Mouse (Mus musculus) left cerebral cortex, postnatal 36 days (tissue): ENCODE data around the gene Lipe. TPM values are rescaled to one million over a fixed set of nuclear protein-coding genes. Genes with fewer than 3 reads are reported as not detected.
A peak's percentile ranks its signal among the peaks of the same experiment; 100 is the strongest.
"Not testable (repeated sequence)": the region's sequence is repeated elsewhere in the genome, so short reads cannot be mapped to it uniquely, and the experiment has no call there.

Experiments
- DNase-seq, 2 experiments: peaks; one replicate each; pipeline ENCODE4 v3.0.0; 2021 to 2022; ENCODE audit warnings: low spot score in 2 of 2, mixed read lengths in 1 of 2
- intact Hi-C: fragments of 180-260 bp; cut with DNase I; formaldehyde crosslinking; loops from one replicate; pipeline ENCODE4 v1.15.1; 2025
- total RNA-seq, 2 experiments: library from RNA; stranded (reverse); gene quantifications; 2 replicates each; pipeline ENCODE4 v1.2.3; 2021

Gene Lipe
- 10 to 100 TPM in 1 of 2 experiments, 1 to 10 TPM in 1; 6.0 to 11.2 TPM for total RNA-seq

GRCm38 (mm10) chr7:25398610-25399009 lies at the start of gene Lipe:
Gene Lipe (minus strand): TSS chr7:25398710.
- intact Hi-C loops = no loop called here
- DNase-seq = no peak

DNA sequence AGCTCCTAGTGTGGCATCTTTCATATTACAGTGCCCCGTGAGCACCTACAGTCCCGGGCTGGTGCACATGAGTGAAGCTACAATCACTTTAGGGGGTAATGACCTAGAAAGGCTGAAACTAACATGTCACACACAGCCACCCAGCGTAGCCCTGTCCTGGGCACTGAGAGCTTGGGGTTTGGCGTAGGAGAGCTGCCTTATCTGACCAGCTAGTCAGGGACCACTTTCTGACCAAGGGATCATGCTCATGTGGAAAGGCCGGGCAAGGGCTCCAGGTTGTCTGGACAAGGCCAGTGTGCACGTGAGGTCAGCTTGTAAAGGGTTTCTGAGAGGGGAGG lies 42.3 kb upstream of the Lipe start:
- DNase-seq = no peak
- intact Hi-C loops = no loop called here

- DNase-seq = no peak
- intact Hi-C loops = no loop called here
These were observed 41.7 kb upstream of the Lipe start for GRCm38 (mm10) chr7:25439978-25440815.

DNA sequence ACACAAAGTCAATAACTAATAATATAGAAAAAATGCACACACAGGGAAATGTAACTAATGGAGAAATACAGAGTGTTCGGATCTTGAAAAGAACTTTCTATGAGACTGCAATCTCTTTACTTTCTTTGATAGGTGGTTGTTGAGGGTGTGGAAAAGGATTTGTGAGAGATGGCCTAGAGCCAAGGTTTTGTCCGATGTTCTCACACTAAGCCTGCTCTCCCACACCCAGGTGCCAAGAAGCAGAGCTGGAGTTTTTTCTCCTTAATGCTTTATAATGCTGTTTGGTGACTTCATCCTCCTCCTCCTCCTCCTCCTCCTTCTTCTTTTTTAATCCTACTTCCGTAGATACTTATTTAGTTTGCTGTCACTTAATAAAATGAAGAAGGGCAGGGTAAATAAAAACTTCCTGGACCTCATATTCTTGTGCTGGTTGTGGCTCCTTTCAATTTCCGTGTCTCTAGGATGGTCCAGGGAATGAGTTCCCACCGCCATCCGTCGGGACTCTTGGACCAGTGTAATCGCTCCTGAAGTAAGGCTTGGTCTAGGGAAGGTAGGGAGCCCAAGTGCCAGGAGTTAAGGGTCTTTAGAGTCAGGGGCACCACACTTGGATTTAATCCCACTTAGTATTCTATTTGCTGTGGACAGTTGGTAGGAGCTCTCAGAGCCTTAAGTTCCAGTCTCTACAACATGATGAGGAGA lies 40.8 kb upstream of the Lipe start:
- DNase-seq = no peak
- intact Hi-C loops = no loop called here

DNA sequence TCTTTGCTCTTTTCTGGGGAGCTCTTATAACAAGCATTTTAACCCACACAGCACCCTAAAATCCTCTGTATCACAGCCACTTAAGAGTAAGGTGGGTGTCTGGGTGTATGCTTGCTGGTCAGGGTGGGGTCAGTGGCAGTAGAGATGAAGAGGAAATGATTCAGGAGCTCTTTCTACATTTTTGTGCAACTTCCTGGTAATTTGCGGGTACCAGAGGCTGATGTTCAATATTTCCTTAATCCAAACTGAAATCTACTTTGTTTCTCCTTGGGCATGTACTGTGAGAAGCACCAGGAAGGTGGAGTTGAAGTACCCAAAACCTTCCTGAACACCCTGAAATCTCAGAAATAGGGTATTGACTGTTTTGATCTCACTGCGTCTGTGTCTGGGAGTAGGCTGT lies 38.2 kb upstream of the Lipe start:
- intact Hi-C loops = no loop called here
- DNase-seq = no peak

- no peak for DNase-seq
These were observed 37.7 kb upstream of the Lipe start for GRCm38 (mm10) chr7:25436226-25436625.

DNA sequence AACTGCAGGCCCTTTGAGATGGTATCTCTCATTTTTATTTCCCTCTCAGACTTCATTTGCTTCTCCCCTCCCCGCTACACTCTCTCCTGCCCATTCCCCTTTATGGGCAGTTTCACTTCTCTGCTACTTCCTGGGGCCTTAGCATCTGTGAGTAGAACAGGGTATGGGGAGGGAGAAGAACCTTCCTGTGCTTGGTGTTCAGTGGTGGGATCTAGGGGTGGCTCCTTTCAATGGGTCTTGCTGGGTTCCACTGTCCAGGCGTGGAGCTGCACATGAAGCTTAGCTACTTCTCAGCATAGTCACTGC lies 37.0 kb upstream of the Lipe start:
- intact Hi-C loops = no loop called here
- no peak for DNase-seq

More at GRCm38 (mm10) chr7:25436226-25436625, 37.7 kb upstream of the Lipe start:
- intact Hi-C loops = no loop called here

DNA sequence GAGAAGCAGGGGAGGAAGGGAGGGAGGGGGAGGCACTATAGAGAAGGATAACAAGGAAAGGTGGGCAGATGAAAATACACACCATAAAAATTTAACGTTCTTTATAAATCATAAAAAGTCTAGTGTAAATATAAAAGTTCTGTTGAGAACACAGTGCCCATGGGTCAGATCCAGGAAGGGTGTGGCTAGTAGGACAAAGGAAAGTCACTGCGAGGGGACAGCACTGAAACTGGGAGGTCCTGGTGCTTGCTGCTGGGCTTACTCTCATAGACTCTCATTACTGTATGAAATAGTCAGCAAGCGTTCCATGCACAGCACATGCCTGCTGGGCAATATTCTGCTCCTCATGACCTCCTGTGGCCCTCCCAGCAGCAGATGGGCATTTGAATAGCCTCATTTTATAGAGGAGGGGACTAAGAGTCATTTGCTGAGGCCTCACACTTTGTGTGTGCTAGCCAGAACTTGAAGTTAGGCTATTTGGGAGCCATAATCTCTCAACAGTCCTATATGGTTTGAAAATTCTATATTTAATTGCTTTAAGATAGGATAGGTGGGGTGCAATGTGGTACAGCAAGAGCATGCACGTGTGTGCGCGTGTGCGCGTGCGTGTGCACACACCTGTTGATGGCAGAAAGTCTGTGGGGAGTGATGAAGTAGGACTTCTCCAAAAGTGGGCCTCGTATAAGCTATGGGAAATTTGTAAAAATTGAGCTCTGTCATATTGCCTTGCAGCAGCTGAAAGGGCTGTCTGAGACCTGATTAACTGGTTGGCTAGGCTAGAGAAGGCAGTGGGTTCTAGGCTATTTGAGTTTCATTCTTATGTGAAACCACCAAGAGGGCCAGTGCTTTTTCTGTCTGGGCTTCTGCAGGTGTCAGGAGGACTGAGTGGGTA lies 36.4 kb upstream of the Lipe start:
- DNase-seq = no peak
- intact Hi-C loops = no loop called here

DNA sequence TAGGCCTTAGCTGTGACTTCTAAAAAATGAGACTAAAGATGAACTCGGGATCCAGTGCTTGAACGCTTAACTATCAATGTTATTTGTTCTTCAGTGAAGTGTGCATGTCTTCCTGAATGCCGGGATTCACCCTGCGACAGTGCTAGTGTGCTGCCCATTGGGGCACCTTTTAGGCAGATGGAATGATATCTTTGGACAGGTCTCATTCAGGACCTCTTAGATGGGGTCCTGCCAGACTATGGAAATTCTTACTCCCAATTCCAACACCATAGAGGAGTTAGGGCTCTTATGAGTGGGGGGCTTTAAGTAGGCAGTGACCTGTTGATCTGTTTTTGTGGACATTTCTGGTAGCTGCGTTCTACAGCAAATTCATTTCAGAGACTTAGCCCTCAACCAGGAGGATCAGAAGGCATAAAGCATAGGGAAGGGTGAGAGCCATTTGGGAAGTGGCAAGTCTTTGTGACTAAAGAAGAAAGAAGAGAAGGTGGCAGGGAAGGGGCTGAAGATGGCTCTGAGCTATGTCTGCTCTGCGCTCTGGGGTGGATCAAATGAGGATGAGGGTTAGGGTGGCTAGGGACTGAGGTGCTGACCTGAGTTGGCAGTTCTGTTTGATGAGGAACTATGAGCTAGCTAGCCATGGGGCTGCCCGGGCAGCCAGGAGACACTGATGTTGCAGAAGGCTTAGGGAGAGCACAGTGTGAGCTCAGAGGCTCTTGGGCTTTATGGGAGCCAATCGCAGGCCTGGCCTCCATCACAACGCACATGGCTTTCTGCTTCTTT lies 35.5 kb upstream of the Lipe start:
- no peak for DNase-seq
- intact Hi-C loops = no loop called here

GRCm38 (mm10) chr7:25433007-25433541 lies 34.6 kb upstream of the Lipe start:
- no peak for DNase-seq

GRCm38 (mm10) chr7:25432381-25432780 lies 33.9 kb upstream of the Lipe start:
- intact Hi-C loops = no loop called here

More at GRCm38 (mm10) chr7:25433007-25433541, 34.6 kb upstream of the Lipe start:
- intact Hi-C loops = no loop called here

DNA sequence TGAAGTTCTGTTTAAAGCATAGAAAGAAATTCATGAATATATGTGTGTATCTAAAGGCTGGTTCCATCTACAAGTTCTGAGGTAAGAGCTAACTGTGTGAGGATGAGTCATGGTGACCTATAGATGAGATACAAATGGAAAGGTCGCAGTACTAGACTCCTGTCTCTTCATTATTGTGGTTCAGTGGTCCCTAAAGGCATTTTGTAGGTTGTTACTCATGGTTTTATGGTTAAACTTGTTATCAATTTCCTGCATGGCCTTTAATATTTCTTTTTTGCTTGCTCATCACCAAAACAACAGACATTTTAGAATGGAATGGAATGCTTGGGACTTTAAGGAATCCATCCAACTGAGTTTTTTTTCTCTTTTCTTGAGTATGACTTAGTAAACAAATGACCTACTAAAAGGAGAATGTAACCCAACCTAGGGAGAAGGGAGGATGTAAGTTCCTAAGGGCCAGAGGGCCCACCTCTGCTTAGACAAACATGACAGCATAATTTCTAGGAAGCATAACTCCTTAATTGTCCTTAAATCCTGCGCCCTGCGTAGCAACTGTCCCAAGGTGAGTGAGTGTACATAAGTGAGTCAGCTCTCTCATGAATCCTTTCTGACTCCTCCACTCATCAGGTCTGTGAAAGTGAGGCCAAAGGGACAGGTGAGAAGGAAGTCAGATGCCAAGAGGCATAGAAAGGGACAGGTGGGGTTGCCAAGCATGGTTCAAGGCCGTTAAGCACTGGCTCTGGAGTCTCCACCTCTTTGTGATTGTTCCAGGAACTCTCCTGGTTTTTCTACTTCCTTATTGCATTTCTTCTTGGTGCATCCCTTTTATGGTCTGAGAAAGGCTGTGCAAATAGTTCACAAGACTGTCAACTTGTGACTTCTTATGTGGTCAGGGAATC lies 31.6 kb upstream of the Lipe start:
- intact Hi-C loops = no loop called here
- no peak for DNase-seq

More at GRCm38 (mm10) chr7:25432381-25432780, 33.9 kb upstream of the Lipe start:
- DNase-seq = no peak

GRCm38 (mm10) chr7:25428321-25428720 lies 29.8 kb upstream of the Lipe start:
- no peak for DNase-seq
- intact Hi-C loops = no loop called here

DNA sequence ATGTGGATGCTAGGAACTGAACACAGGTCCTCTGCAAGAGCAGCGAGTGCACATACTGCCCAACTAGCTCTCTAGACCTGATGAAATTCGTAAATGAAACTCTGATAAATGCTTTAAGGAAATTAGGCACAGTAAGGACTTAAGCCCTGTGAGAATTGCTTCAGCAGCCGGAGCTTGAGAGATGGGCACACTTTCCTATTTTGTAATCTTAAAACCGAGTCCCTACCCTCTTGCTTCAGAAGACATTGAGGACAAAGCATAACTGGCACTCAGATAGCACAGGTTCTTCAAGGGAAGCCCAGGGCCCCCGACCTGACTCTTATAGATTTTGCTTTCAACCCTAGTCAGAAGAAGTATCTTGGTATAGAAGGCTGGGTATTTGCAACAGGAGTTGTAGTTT lies 28.6 kb upstream of the Lipe start:
- no peak for DNase-seq
- intact Hi-C loops = no loop called here

DNA sequence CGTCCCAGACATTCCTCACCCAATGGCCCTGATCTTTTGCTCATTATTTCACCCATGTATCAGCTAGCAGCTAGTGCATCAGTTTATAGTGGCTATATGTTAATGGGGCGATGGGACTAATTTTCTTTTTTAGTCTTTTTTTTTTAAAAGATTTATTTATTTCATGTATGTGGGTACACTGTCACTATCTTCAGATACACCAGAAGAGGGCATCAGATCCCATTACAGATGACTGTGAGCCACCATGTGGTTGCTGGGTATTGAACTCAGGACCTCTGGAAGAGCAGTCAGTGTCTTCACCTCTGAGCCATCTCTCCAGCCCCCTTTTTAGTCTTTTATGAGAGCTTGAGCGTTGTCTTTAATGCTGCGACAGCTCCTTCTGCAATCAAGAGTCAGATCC lies 27.9 kb upstream of the Lipe start:
- intact Hi-C loops, DNase-seq: not testable (repeated sequence)

DNA sequence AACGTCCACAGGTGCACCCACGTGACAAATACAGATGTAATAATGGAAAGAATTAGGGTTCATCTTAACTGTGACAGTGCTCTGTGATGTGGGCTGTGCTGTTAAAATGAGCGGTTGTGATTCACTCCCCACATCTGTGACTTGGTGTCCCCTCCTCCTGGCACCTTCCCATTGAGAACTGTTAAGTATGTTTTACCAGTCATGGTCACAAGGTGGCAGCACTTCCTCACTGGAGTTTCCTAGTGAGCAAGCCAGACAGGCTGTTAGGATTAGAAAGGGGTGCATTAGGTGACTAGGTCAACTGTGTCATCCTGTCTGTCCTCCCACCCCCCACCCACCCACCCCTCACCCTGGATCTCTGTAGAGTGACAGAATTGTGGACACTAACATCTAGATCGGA lies 25.9 kb upstream of the Lipe start:
- peak; percentile 49 to 75 for DNase-seq
- intact Hi-C loops = loop anchor here (1.0 to 5.0 kb wide), 3 partner anchors 55 to 176 kb away; no protein-coding TSS in a partner anchor

- intact Hi-C loops = loop anchor here (5.0 kb wide), 1 partner anchor 120 kb away; no protein-coding TSS in a partner anchor
- no peak for DNase-seq
These were observed 23.9 kb upstream of the Lipe start for GRCm38 (mm10) chr7:25422286-25422841.

DNA sequence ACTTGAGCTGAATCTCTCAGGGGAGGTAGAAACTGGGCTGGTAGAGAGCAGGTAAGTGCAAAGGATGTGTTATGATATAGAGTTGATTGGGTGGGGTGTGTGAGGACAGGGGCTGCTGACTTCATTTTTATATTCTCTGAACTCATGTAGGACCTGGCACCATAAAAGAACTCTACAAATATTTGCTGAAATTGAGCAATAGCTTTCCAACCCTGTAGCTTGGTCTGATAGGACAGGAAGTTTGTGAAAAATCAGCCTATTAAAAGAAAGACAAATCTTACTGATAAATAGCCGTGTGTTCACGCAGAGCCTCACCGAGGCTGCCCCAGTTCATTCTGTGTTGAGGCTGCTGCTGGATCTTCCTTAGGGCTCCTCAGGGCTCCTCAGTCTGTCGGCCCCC lies 21.4 kb upstream of the Lipe start:
- intact Hi-C loops = loop anchor here (5.0 kb wide), 1 partner anchor 122 kb away; no protein-coding TSS in a partner anchor
- DNase-seq = no peak
